Mouse (Mus musculus) spleen, postnatal 0 days (tissue): Measurements from ENCODE around the gene Ltn1. TPM values are rescaled to one million over a fixed set of nuclear protein-coding genes. Genes with fewer than 3 reads are reported as not detected.

ENCODE experiments used
- polyA plus RNA-seq: library from polyadenylated mRNA; unstranded; fragments of >200 nt; fragmentation: Nextera tagmentation; extraction: Ambion mirVana; gene quantifications from 2 replicates; pipeline ENCODE4 v1.2.1, GENCODE M21; 2015

Ltn1 gene
- 9.1 and 10.7 TPM in 2 replicates for polyA plus RNA-seq

DNA sequence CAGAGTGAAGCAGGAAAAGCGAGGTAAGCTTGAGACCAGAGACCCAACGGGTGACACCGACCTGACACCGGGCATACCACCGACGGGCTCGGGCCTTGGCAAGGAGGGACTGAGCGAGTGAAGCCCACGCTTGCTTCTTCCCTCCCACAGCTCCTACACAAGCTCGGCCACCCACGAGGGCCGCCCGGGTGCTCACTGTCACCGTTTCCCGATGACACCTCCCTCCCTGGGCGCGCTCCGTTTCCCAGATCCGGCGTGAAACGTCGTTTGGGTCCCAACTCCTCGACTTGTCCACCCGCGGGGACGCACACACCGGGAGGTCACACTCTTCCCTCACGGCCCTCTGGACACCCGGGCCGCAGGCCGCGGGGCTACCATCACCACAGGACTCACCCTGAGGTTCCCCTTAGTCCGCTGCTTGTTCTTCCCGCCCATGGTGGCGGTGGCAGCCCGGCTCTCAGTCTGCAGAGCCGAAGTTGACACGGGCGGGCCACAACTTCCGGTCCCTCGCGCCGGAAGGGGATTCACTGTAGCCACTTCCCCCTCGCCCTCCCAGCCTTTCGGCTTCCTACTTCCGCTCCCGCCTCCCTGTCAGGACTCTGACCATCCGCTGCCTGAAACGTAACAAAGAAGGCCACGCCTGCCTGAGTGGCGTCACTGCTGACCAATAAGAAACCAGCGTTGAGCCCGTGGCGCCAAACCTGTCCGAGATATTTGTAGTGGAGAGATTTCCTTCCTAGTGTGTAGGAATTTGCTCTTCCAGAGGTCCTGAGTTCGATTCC lies at the start of gene Ltn1:
Ltn1 (minus strand) TSS at position 580 of the 782 bp plus-strand sequence.

DNA sequence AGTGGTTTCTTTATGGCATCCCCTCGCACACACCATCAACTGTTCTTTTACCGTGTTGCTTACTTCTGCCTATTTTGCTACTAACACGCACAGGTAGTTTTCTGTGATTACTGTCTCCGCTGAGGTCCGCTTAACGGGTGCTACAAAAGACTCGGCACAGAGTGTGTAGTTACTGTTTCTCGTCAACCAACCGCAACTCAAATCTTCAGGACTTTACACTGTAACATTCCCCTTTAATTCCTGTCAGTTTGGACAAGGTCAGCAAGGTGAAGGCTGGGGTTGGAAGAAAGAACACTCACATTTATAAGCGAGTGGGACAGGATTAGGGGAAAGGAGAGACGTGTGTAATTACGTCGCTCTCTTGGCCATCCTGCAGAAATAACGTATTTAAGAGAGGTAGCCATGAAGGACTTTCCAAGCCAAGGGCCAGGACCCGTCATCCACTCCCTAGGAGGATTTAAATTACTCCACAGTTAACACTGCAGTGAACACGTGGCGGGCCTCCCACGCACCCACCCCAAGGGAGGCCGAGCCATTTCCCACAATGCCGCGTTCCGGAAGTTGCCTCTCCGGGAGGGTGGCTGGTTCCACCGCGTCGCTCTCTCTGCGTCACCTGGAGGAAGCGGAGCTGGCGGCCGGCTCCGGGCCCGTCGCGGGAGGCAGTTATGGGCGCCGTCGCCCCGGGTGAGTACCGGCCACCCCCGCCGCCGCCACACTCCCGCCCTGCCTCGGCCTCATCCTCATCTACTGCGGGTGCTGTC lies 22.2 kb upstream of the Ltn1 start, which contains the start of gene Usp16:
Usp16 (plus strand) TSS at position 285 of the 761 bp plus-strand sequence.

GRCm38 (mm10) chr16:87440184-87440686 lies 7.8 kb upstream of the Ltn1 start, which contains the start of gene Rwdd2b:
Rwdd2b (minus strand) TSS chr16:87440573.

DNA sequence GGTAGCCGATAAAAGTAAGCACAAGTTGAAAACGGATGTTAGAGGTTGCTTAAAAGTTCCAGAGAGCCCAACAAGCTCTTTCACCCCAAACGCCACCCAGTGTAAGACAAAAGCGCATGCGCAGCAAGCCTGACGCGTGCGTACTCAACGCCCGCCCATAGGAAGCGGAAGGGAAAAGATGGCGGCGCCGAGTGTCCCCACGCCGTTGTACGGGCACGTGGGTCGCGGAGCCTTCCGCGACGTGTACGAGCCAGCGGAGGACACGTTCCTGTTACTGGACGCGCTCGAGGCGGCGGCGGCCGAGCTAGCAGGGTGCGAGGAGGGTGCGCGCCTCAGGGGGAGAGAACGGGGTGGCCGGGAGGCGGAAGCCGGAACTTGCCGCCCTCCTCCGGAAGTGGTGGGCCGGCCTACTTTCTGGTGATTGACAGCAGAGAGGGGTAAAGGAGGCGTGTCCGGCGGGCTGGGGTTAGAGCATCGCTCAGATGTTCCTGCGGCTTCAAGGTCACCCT lies 78.3 kb downstream of the Ltn1 start, which contains the start of gene N6amt1:
N6amt1 (plus strand) TSS at position 111 of the 509 bp plus-strand sequence.

Other genes with a start within 250 kb of the Ltn1 start
- 14.9 and 16.6 TPM in 2 replicates for gene N6amt1, start 78.4 kb downstream of the Ltn1 start, polyA plus RNA-seq
- 5.7 and 6.2 TPM in 2 replicates for gene Rwdd2b, start 8.0 kb upstream of the Ltn1 start, polyA plus RNA-seq
- 27.7 and 37.3 TPM in 2 replicates for gene Usp16, start 22.1 kb upstream of the Ltn1 start, polyA plus RNA-seq
- 258 and 262 TPM in 2 replicates for gene Cct8, start 63.3 kb upstream of the Ltn1 start, polyA plus RNA-seq
- 0.14 and 0.38 TPM in 2 replicates for gene Map3k7cl, start 120.7 kb upstream of the Ltn1 start, polyA plus RNA-seq